ENCODE assay signal across 14 mouse cellular contexts in genomic region chr19:6671696-6672095, GRCm38 (mm10).
DNase-seq lines count a peak whose midpoint lies in the region; ATAC-seq and TF ChIP-seq lines count a peak whose summit lies in the region.
"Had no signal": no experiment of that assay in that cellular context is flagged by ENCODE, and none has a peak within 500 bp of the region (broad histone marks: within the 10 kb centered on the region; RNA-seq: fewer than 3 reads in every experiment).

No protein-coding gene starts in this region.

- H3K9ac ChIP-seq in forebrain, postnatal 0 days = no peak overlapping the region
- H3K9ac ChIP-seq: heart, embryonic 13.5 days; hindbrain, embryonic 12.5 days; kidney, embryonic 15.5 days; limb, embryonic 15.5 days; lung, embryonic 14.5 days had no signal

- H3K4me1 ChIP-seq in forebrain, postnatal 0 days (ENCODE audit: insufficient read depth) = no peaks in the 10 kb centered on the region; the same call in 1 of the 2 replicates
- H3K4me1 ChIP-seq: hindbrain, embryonic 12.5 days; kidney, embryonic 15.5 days; limb, embryonic 15.5 days had no signal

- 74% methylated on average over 6 of the region's 6 CpGs for WGBS in forebrain, postnatal 0 days

- no peak overlapping the region for H3K27ac ChIP-seq in forebrain, postnatal 0 days (ENCODE audit: low read depth, low read length)
- H3K27ac ChIP-seq: heart, embryonic 13.5 days; hindbrain, embryonic 12.5 days; kidney, embryonic 15.5 days; limb, embryonic 15.5 days had no signal

- no peak overlapping the region for H3K4me3 ChIP-seq in forebrain, postnatal 0 days (ENCODE audit: low read depth, low read length)
- H3K4me3 ChIP-seq: heart, embryonic 13.5 days; hindbrain, embryonic 12.5 days; kidney, embryonic 15.5 days; limb, embryonic 15.5 days; myocyte had no signal

- peak; percentile 93 for ATAC-seq in frontal cortex, adult (ENCODE audit: low TSS enrichment)
- ATAC-seq in forebrain, postnatal 0 days = no peak

- no peaks in the 10 kb centered on the region for H3K9me3 ChIP-seq in forebrain, postnatal 0 days (ENCODE audit: low read length)
- H3K9me3 ChIP-seq: heart, embryonic 13.5 days; hindbrain, embryonic 12.5 days; kidney, embryonic 15.5 days; limb, embryonic 15.5 days had no signal

- no peaks in the 10 kb centered on the region for H3K36me3 ChIP-seq in forebrain, postnatal 0 days (ENCODE audit: insufficient read depth)
- H3K36me3 ChIP-seq: heart, embryonic 13.5 days; hindbrain, embryonic 12.5 days; kidney, embryonic 15.5 days; limb, embryonic 15.5 days had no signal

- H3K4me2 ChIP-seq in forebrain, postnatal 0 days (ENCODE audit: low read depth) = no peak overlapping the region
- H3K4me2 ChIP-seq: heart, embryonic 13.5 days; hindbrain, embryonic 12.5 days; kidney, embryonic 15.5 days; limb, embryonic 15.5 days; lung, embryonic 14.5 days had no signal

- no peaks in the 10 kb centered on the region for H3K27me3 ChIP-seq in forebrain, postnatal 0 days (ENCODE audit: insufficient read depth, low read length)
- H3K27me3 ChIP-seq: hindbrain, embryonic 12.5 days; kidney, embryonic 15.5 days; limb, embryonic 15.5 days had no signal

- TF ChIP-seq CTCF in forebrain, postnatal 0 days (IDR thresholded peaks at IDR 0.05; ENCODE audit: low read depth) = no peak

- peak; percentile 91 for DNase-seq in brain, adult 2 months (ENCODE audit: low read depth, low spot score)
- peak; percentile 71 to 78 for DNase-seq in layer of hippocampus, postnatal 14 days (ENCODE audit: low spot score in 2 of 2)
- peak; percentile 80 to 83 for DNase-seq in right cerebral cortex, adult 2 months (ENCODE audit: low spot score in 2 of 2)
- DNase-seq in forebrain, postnatal 0 days = no peak
- no peak for DNase-seq in ovary, postnatal 14 days (ENCODE audit: low spot score)
- DNase-seq in kidney, adult 8-10 months = no peak
- DNase-seq: adrenal gland, postnatal 25 days; lung, embryonic 14.5 days had no signal

Comparison
In these comparisons a context has a peak if more than half of its experiments do, and no peak if none do; other contexts are left out.
1. DNase-seq: peak in brain, adult 2 months (single experiment), layer of hippocampus, postnatal 14 days (2 of 2) and right cerebral cortex, adult 2 months (2 of 2); none in forebrain, postnatal 0 days (single experiment), ovary, postnatal 14 days (single experiment) and kidney, adult 8-10 months (0 of 2).